8 mouse cellular contexts compared by ENCODE assay signal in the genomic region with DNA sequence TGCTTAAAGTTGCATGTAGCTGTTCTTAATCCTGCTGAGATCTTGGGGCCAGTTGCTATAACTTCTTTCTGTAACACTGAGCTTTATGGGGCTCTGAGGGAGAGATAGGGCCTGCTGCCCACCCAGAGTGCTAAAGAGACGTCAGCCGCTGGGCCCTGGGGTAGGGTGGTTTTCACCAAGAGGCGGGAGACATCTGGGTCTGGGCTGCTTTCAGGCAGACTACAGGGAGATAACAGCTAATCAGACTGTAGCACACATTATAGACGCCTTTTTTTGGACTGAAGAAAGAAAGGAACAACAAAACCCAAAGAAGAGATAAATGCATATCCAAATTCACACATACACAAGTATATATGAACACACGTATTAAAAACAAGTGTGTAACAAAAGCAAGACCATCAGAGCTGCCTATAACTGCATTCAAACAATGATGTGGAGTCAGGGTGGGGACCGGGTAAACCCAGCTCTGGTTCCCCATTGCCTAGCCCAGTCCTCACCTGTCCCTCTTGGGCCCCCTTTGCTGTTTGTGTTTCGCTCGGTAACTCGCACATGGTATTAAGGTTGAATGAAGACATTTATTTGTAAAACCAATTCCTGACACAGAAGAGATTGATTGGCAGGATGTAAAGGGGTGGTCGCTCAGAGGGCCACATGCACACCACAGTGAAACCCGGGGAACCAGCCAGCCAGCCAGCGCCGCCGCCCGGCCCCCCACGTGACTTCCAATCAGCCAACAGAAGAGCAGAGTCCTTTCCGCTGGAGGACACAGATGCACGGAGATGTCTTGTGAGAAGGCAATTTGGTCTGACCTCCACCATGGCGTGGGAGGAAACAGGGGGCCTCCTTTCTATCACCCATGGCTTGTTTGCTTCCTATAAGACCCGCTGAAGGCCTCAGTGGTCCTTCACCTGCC. TPM values are rescaled to one million over a fixed set of nuclear protein-coding genes. Genes with fewer than 3 reads are reported as not detected.
DNase-seq lines count a peak whose midpoint lies in the region; ATAC-seq and TF ChIP-seq lines count a peak whose summit lies in the region.

No protein-coding gene starts in this region.

- peak overlapping the region; percentile 64 for H3K4me2 ChIP-seq in heart, embryonic 15.5 days
- H3K4me2 ChIP-seq in hindbrain, embryonic 12.5 days (replicated peaks) = peak overlapping the region; percentile 53
- peak overlapping the region; percentile 37 for H3K4me2 ChIP-seq in limb, embryonic 14.5 days (replicated peaks; ENCODE audit: low read depth, low read length, severe bottlenecking)

- DNase-seq in heart, adult 2 months = no peak
- DNase-seq in cerebellum, postnatal 36 days = peak; percentile 36
- DNase-seq in limb, embryonic 14.5 days (ENCODE audit: low spot score) = no peak
- DNase-seq in neural tube, embryonic 10.5 days (ENCODE audit: extremely low spot score, low spot score) = peak; percentile 79
- no peak for DNase-seq in frontal cortex, postnatal 14 days (ENCODE audit: low spot score in 2 of 2)
- DNase-seq in right cerebral cortex, postnatal 4 days = no peak

- peak overlapping the region; percentile 18; the same call in 1 of the 2 replicates for H3K9ac ChIP-seq in heart, embryonic 15.5 days
- H3K9ac ChIP-seq in heart, adult 2 months (ENCODE audit: low read depth, low read length) = no peak overlapping the region
- H3K9ac ChIP-seq in hindbrain, embryonic 12.5 days = peak overlapping the region; percentile 56
- peak overlapping the region; percentile 38 for H3K9ac ChIP-seq in limb, embryonic 14.5 days (ENCODE audit: low read depth, low read length, severe bottlenecking)

- peak overlapping the region; percentile 39 for H3K4me3 ChIP-seq in heart, embryonic 15.5 days
- no peak overlapping the region for H3K4me3 ChIP-seq in heart, adult 2 months
- peak overlapping the region; percentile 18 for H3K4me3 ChIP-seq in hindbrain, embryonic 12.5 days
- peak overlapping the region; percentile 10; the same call in 1 of the 2 replicates for H3K4me3 ChIP-seq in limb, embryonic 14.5 days (replicated peaks; ENCODE audit: low read length)

- H3K9me3 ChIP-seq in heart, embryonic 15.5 days (replicated peaks) = no peaks in the 10 kb centered on the region
- H3K9me3 ChIP-seq in hindbrain, embryonic 12.5 days (replicated peaks) = no peaks in the 10 kb centered on the region
- H3K9me3 ChIP-seq in limb, embryonic 14.5 days (ENCODE audit: control insufficient read depth, low read length) = no peaks in the 10 kb centered on the region

- H3K27ac ChIP-seq in heart, embryonic 15.5 days = peak overlapping the region; percentile 21
- H3K27ac ChIP-seq in heart, adult 2 months = no peak overlapping the region
- peak overlapping the region; percentile 91 for H3K27ac ChIP-seq in hindbrain, embryonic 12.5 days
- H3K27ac ChIP-seq in limb, embryonic 14.5 days (replicated peaks; ENCODE audit: low read depth, low read length) = peak overlapping the region; percentile 67

- H3K79me2 ChIP-seq in heart, adult 2 months (replicated peaks; ENCODE audit: control insufficient read depth, insufficient read depth, low read length) = no peaks in the 10 kb centered on the region

- no peaks in the 10 kb centered on the region for H3K27me3 ChIP-seq in heart, embryonic 15.5 days
- H3K27me3 ChIP-seq in heart, adult 2 months (ENCODE audit: control insufficient read depth, insufficient read depth, low read length) = no peaks in the 10 kb centered on the region
- H3K27me3 ChIP-seq in hindbrain, embryonic 12.5 days = no peaks in the 10 kb centered on the region
- no peaks in the 10 kb centered on the region for H3K27me3 ChIP-seq in limb, embryonic 14.5 days (ENCODE audit: control insufficient read depth, insufficient read depth, low read length)

- intact Hi-C loops in heart, adult 2 months (cut with DNase I) = no loop called here

- TF ChIP-seq CTCF in heart, adult 2 months (IDR thresholded peaks at IDR 0.05) = no peak

- whole genome bisulfite sequencing in heart, embryonic 15.5 days = 28% methylated on average over 20 of the region's 20 CpGs
- 57% methylated on average over 20 of the region's 20 CpGs for WGBS in heart, adult 2 months
- WGBS in hindbrain, embryonic 12.5 days = 29% methylated on average over 20 of the region's 20 CpGs
- WGBS in limb, embryonic 14.5 days = 37% methylated on average over 20 of the region's 20 CpGs

- TF ChIP-seq POLR2A in heart, adult 2 months (IDR thresholded peaks at IDR 0.05; ENCODE audit: insufficient read depth, low read depth, low read length) = no peak
- TF ChIP-seq POLR2A in limb, embryonic 14.5 days (IDR thresholded peaks at IDR 0.05; ENCODE audit: borderline replicate concordance, extremely low read depth, insufficient read depth, insufficient read length) = no peak

- no peak for TF ChIP-seq EP300 in heart, adult 2 months (IDR thresholded peaks at IDR 0.05; ENCODE audit: insufficient read depth, low read depth, low read length)

- peak; percentile 72 for ATAC-seq in heart, embryonic 15.5 days (replicated peaks; ENCODE audit: insufficient number of reproducible peaks, insufficient read depth, low FRiP score, low read depth)
- peak; percentile 93 for ATAC-seq in hindbrain, embryonic 12.5 days (ENCODE audit: low FRiP score)
- peak; percentile 86; the same call in 1 of the 2 replicates for ATAC-seq in limb, embryonic 14.5 days (ENCODE audit: low FRiP score, low read depth)

- H3K4me1 ChIP-seq in heart, embryonic 15.5 days (replicated peaks) = peaks cover 30% of the 10 kb centered on the region
- H3K4me1 ChIP-seq in heart, adult 2 months (ENCODE audit: control insufficient read depth, insufficient read depth, low read length) = no peaks in the 10 kb centered on the region
- peaks cover 39% of the 10 kb centered on the region for H3K4me1 ChIP-seq in hindbrain, embryonic 12.5 days
- H3K4me1 ChIP-seq in limb, embryonic 14.5 days (ENCODE audit: control insufficient read depth, insufficient read depth, low read length) = peaks cover 43% of the 10 kb centered on the region

- H3K36me3 ChIP-seq in heart, embryonic 15.5 days = no peaks in the 10 kb centered on the region
- no peaks in the 10 kb centered on the region for H3K36me3 ChIP-seq in heart, adult 2 months (ENCODE audit: control insufficient read depth, insufficient read depth, low read length)
- H3K36me3 ChIP-seq in hindbrain, embryonic 12.5 days = no peaks in the 10 kb centered on the region
- H3K36me3 ChIP-seq in limb, embryonic 14.5 days (ENCODE audit: control insufficient read depth, insufficient read depth, low read length) = no peaks in the 10 kb centered on the region

RNA-seq across cellular contexts. Expression of a gene that starts 24.2 kb away (rescaled TPM):
- 7.1 and 8.2 TPM in 2 replicates for polyA plus RNA-seq in heart, embryonic 15.5 days (2015; fragmentation: Nextera tagmentation; extraction: Ambion mirVana)
- under 1 TPM; 0.60 to 0.64 TPM for total RNA-seq in heart, adult 2 months (2021)
- 0.96 and 1.7 TPM in 2 replicates for polyA plus RNA-seq in heart, adult 2 months (2012; rRNA removed)
- polyA plus RNA-seq in hindbrain, embryonic 12.5 days (2016; fragmentation: Nextera tagmentation; extraction: Ambion mirVana) = 59.0 and 59.8 TPM in 2 replicates
- 12.7 and 14.7 TPM in 2 replicates for polyA plus RNA-seq in limb, embryonic 14.5 days (2012; rRNA removed)
- 14.3 and 14.4 TPM in 2 replicates for polyA plus RNA-seq in limb, embryonic 14.5 days (2014; fragmentation: Nextera tagmentation; extraction: Ambion mirVana)

Comparison
In these comparisons a context has a peak if more than half of its experiments do, and no peak if none do; other contexts are left out.
1. DNase-seq: peak in cerebellum, postnatal 36 days (2 of 2) and neural tube, embryonic 10.5 days (single experiment); none in heart, adult 2 months (0 of 2), limb, embryonic 14.5 days (single experiment), frontal cortex, postnatal 14 days (0 of 2) and right cerebral cortex, postnatal 4 days (single experiment).
2. Peak in every context shown above with its lines, with median percentiles within 50 percentile points of each other: ATAC-seq and H3K4me2 ChIP-seq.